Mouse (Mus musculus): Measurements from ENCODE around the gene Gga2. TPM values are rescaled to one million over a fixed set of nuclear protein-coding genes. Genes with fewer than 3 reads are reported as not detected.

Gga2 gene
- polyA plus RNA-seq, 1 experiment from 2014 or later: 50.5 TPM

- Histone ChIP-seq H3K27me3 (ENCODE audit: control insufficient read depth, insufficient read depth, low read depth, low read length) (no peaks in the 10 kb centered on the region), H3K9me3 (replicated peaks; ENCODE audit: control insufficient read depth, low read length, poor library complexity, severe bottlenecking) (no peaks in the 10 kb centered on the region), H3K36me3 (ENCODE audit: control insufficient read depth, insufficient read depth, low read length) (peaks cover 13% of the 10 kb centered on the region), H3K27ac (ENCODE audit: low read length) (no peak overlapping the region), H3K4me3 (ENCODE audit: low read depth, low read length) (no peak overlapping the region), H3K9ac (ENCODE audit: low read depth, low read length) (no peak overlapping the region), H3K4me1 (ENCODE audit: control insufficient read depth, insufficient read depth, low read length) (no peaks in the 10 kb centered on the region), H3K4me2 (ENCODE audit: low read length) (no peak overlapping the region)
- 94% methylated on average over 11 of the region's 11 CpGs for WGBS
- no peak for ATAC-seq
These were observed 65.9 kb downstream of the Gga2 start for GRCm38 (mm10) chr7:121954891-121955669.

DNA sequence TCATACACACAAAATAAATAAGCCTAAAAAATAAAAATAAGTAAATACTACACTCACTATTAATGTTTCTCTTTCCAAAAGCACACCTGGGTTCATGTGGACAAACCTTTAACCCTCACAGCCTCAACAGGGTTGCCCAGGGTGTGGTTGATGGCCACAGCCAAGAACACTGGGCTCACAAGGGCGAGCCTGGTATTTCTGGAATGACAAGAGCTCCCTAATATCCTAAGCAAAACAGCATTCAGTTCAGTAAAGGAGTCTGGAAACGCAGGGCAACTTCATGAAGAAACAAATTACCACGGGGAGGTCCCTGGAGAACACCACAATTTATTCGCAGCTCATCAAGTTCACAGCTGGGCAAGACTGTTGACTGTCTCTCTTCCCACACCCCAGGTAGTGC, 73.5 kb downstream of the Gga2 start:
- ATAC-seq: no peak
- no peak overlapping the region for H3K4me2 ChIP-seq (ENCODE audit: low read length)
- H3K27me3 ChIP-seq (ENCODE audit: control insufficient read depth, insufficient read depth, low read depth, low read length): no peaks in the 10 kb centered on the region
- no peak overlapping the region for H3K27ac ChIP-seq (ENCODE audit: low read length)
- no peaks in the 10 kb centered on the region for H3K9me3 ChIP-seq (replicated peaks; ENCODE audit: control insufficient read depth, low read length, poor library complexity, severe bottlenecking)
- H3K4me3 ChIP-seq (ENCODE audit: low read depth, low read length): no peak overlapping the region
- peaks cover 8% of the 10 kb centered on the region for H3K36me3 ChIP-seq (ENCODE audit: control insufficient read depth, insufficient read depth, low read length)
- no peaks in the 10 kb centered on the region for H3K4me1 ChIP-seq (ENCODE audit: control insufficient read depth, insufficient read depth, low read length)
- WGBS: 73% methylated on average over 4 of the region's 4 CpGs
- no peak overlapping the region for H3K9ac ChIP-seq (ENCODE audit: low read depth, low read length)

DNA sequence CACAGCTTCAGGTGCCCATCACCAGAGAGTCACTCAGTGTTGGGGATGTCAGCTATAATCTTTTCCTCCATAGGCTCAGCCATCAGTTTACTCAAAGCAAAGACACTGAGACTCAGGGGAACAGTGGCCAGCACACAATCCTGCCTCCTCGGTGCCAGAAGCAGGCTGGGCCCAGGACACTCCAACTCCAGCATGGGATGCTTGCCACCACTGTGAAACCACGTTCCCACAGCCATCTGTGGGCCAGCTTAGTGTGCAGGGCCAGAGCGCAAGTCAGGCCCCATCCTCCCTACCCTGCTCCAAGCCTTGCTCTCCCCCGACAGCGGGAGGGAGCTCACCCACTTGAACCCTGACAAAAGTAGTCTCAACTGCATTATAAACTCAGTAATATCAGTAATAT, 74.8 kb downstream of the Gga2 start:
- H3K4me1 ChIP-seq (ENCODE audit: control insufficient read depth, insufficient read depth, low read length): no peaks in the 10 kb centered on the region
- no peak overlapping the region for H3K4me2 ChIP-seq (ENCODE audit: low read length)
- H3K9ac ChIP-seq (ENCODE audit: low read depth, low read length): no peak overlapping the region
- peaks cover 8% of the 10 kb centered on the region for H3K36me3 ChIP-seq (ENCODE audit: control insufficient read depth, insufficient read depth, low read length)
- 87% methylated on average over 5 of the region's 5 CpGs for WGBS
- no peak for ATAC-seq
- H3K27me3 ChIP-seq (ENCODE audit: control insufficient read depth, insufficient read depth, low read depth, low read length): no peaks in the 10 kb centered on the region
- no peak overlapping the region for H3K4me3 ChIP-seq (ENCODE audit: low read depth, low read length)
- H3K27ac ChIP-seq (ENCODE audit: low read length): no peak overlapping the region
- no peaks in the 10 kb centered on the region for H3K9me3 ChIP-seq (replicated peaks; ENCODE audit: control insufficient read depth, low read length, poor library complexity, severe bottlenecking)

DNA sequence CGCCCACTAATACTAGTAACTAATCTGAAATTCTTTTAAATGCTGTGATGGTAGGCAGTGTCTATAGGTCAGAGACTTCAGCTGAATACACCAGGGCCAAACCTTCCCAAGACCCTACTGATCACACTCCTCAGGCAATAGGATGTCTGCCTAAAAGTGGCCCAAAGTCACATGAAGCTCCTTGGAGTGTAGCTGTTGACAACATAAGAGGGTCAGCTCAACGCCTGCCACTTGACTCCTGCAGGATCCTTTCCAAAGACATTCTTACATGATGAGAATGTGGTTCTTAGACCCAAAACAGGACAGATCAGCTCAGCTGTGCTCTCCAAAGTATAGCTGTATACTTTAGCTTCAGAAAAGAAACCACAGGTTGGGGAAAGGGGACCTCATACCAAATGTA, 78.7 kb downstream of the Gga2 start:
- Histone ChIP-seq H3K4me2 (ENCODE audit: low read length) (no peak overlapping the region), H3K27me3 (ENCODE audit: control insufficient read depth, insufficient read depth, low read depth, low read length) (no peaks in the 10 kb centered on the region), H3K9ac (ENCODE audit: low read depth, low read length) (no peak overlapping the region), H3K27ac (ENCODE audit: low read length) (no peak overlapping the region), H3K4me1 (ENCODE audit: control insufficient read depth, insufficient read depth, low read length) (no peaks in the 10 kb centered on the region), H3K36me3 (ENCODE audit: control insufficient read depth, insufficient read depth, low read length) (peaks cover 5% of the 10 kb centered on the region; the same call in 1 of the 2 replicates), H3K9me3 (replicated peaks; ENCODE audit: control insufficient read depth, low read length, poor library complexity, severe bottlenecking) (no peaks in the 10 kb centered on the region), H3K4me3 (ENCODE audit: low read depth, low read length) (no peak overlapping the region)
- ATAC-seq: no peak
- 96% methylated on average over 2 of the region's 2 CpGs for WGBS

- ATAC-seq: no peak
- no peaks in the 10 kb centered on the region for H3K9me3 ChIP-seq (replicated peaks; ENCODE audit: control insufficient read depth, low read length, poor library complexity, severe bottlenecking)
- H3K9ac ChIP-seq (ENCODE audit: low read depth, low read length): no peak overlapping the region
- no peak overlapping the region for H3K4me3 ChIP-seq (ENCODE audit: low read depth, low read length)
- no peaks in the 10 kb centered on the region for H3K4me1 ChIP-seq (ENCODE audit: control insufficient read depth, insufficient read depth, low read length)
- WGBS: 84% methylated on average over 3 of the region's 3 CpGs
- H3K4me2 ChIP-seq (ENCODE audit: low read length): no peak overlapping the region
- no peak overlapping the region for H3K27ac ChIP-seq (ENCODE audit: low read length)
- peaks cover 5% of the 10 kb centered on the region; the same call in 1 of the 2 replicates for H3K36me3 ChIP-seq (ENCODE audit: control insufficient read depth, insufficient read depth, low read length)
- no peaks in the 10 kb centered on the region for H3K27me3 ChIP-seq (ENCODE audit: control insufficient read depth, insufficient read depth, low read depth, low read length)
These were observed 79.4 kb downstream of the Gga2 start for GRCm38 (mm10) chr7:121941640-121942039.

DNA sequence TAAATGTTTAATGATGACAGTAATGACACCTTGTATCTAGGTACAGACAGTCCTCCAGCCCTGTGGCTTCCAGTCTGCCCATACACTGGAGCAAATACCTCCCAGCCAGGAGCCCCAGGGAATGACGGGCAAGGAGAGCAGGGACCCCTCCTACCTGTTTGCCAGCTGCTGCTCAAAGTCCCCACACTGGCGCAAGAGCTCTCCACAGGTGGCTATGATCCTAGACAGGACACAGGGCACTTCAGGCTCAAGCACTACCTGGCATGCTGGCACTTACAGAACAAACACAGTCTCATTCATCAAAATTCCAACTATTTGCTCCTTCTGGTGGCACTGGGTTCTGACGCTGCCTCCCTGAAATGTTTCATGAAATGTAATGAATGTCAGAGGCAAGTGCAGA, 80.0 kb downstream of the Gga2 start:
- 82% methylated on average over 3 of the region's 3 CpGs for WGBS
- ATAC-seq: no peak
- peaks cover 5% of the 10 kb centered on the region; the same call in 1 of the 2 replicates for H3K36me3 ChIP-seq (ENCODE audit: control insufficient read depth, insufficient read depth, low read length)

DNA sequence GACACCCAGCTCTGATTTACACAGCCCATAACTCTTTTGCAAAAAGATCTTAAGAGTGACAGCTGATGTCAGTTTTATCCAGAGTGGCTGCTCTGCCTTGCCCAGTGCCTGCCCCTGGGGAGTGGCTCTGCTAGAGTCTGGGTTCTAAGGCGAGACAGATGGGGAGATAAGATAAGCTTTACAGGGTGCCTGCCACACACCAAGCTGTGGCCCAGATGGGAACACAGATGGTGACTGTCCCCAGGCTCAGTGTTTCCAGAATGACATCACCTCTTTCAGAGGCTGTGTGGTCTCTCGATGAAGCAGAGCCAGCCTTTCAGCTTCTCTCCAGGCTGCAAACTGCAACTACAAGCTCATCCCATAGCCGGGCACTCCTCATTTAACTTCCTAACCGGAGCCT, 81.3 kb downstream of the Gga2 start:
- WGBS: 34% methylated on average over 4 of the region's 4 CpGs
- ATAC-seq: no peak; the same call in 1 of the 2 replicates
- H3K9me3 ChIP-seq (replicated peaks; ENCODE audit: control insufficient read depth, low read length, poor library complexity, severe bottlenecking): no peaks in the 10 kb centered on the region
- no peak overlapping the region for H3K4me2 ChIP-seq (ENCODE audit: low read length)
- H3K4me3 ChIP-seq (ENCODE audit: low read depth, low read length): no peak overlapping the region
- peaks cover 9% of the 10 kb centered on the region; the same call in 1 of the 2 replicates for H3K36me3 ChIP-seq (ENCODE audit: control insufficient read depth, insufficient read depth, low read length)
- no peak overlapping the region for H3K27ac ChIP-seq (ENCODE audit: low read length)
- H3K4me1 ChIP-seq (ENCODE audit: control insufficient read depth, insufficient read depth, low read length): no peaks in the 10 kb centered on the region
- H3K9ac ChIP-seq (ENCODE audit: low read depth, low read length): no peak overlapping the region
- H3K27me3 ChIP-seq (ENCODE audit: control insufficient read depth, insufficient read depth, low read depth, low read length): no peaks in the 10 kb centered on the region

More for the DNA sequence above, 80.0 kb downstream of the Gga2 start:
- no peaks in the 10 kb centered on the region for H3K9me3 ChIP-seq (replicated peaks; ENCODE audit: control insufficient read depth, low read length, poor library complexity, severe bottlenecking)
- no peaks in the 10 kb centered on the region for H3K27me3 ChIP-seq (ENCODE audit: control insufficient read depth, insufficient read depth, low read depth, low read length)
- no peak overlapping the region for H3K27ac ChIP-seq (ENCODE audit: low read length)
- H3K4me1 ChIP-seq (ENCODE audit: control insufficient read depth, insufficient read depth, low read length): no peaks in the 10 kb centered on the region
- H3K4me3 ChIP-seq (ENCODE audit: low read depth, low read length): no peak overlapping the region
- no peak overlapping the region for H3K9ac ChIP-seq (ENCODE audit: low read depth, low read length)
- H3K4me2 ChIP-seq (ENCODE audit: low read length): no peak overlapping the region

- peaks cover 9% of the 10 kb centered on the region; the same call in 1 of the 2 replicates for H3K36me3 ChIP-seq (ENCODE audit: control insufficient read depth, insufficient read depth, low read length)
- no peaks in the 10 kb centered on the region for H3K4me1 ChIP-seq (ENCODE audit: control insufficient read depth, insufficient read depth, low read length)
- H3K4me3 ChIP-seq (ENCODE audit: low read depth, low read length): no peak overlapping the region
- H3K27ac ChIP-seq (ENCODE audit: low read length): no peak overlapping the region
- no peak overlapping the region for H3K4me2 ChIP-seq (ENCODE audit: low read length)
- H3K27me3 ChIP-seq (ENCODE audit: control insufficient read depth, insufficient read depth, low read depth, low read length): no peaks in the 10 kb centered on the region
- WGBS: 48% methylated on average over 6 of the region's 6 CpGs
- H3K9me3 ChIP-seq (replicated peaks; ENCODE audit: control insufficient read depth, low read length, poor library complexity, severe bottlenecking): no peaks in the 10 kb centered on the region
- no peak for ATAC-seq
- H3K9ac ChIP-seq (ENCODE audit: low read depth, low read length): no peak overlapping the region
These were observed 81.8 kb downstream of the Gga2 start for GRCm38 (mm10) chr7:121939244-121939643.

DNA sequence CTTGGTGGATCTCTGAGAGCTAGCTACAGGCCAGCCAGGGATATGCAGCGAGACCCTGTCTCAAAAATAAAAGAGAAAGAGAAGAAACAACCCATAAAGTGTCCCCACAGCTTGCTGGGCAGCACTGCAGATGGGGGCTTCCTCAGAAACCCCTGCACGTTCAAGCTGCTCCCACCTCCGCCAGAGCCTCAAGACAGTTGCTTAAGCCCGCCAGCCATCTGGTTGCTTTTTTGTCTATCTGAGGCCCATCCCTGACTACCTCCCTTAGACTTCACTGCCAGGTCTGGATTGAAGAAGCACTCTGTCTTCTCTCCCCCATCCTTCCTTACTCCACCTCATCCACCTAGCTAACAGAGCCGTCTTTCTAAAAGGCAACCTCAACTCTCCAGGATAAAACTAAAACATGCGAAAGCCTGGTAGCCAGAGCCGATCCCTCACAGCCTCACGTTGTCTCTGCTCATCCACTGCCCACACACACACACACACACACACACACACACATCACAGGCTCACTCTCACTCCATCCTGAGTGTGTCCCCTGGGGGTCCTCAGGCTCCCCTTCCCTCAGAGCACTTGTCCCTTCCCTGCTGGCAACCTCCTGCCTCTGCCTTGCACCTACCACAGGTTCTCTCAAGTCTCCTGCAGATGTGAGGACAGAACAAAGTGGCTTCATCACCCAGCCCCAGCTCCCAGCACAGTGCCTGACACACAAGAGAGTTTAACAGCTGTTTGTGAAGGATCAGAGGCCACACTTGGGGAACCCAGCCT, 82.7 kb downstream of the Gga2 start:
- Histone ChIP-seq H3K27me3 (ENCODE audit: control insufficient read depth, insufficient read depth, low read depth, low read length) (no peaks in the 10 kb centered on the region), H3K4me1 (ENCODE audit: control insufficient read depth, insufficient read depth, low read length) (no peaks in the 10 kb centered on the region), H3K4me2 (ENCODE audit: low read length) (no peak overlapping the region), H3K9me3 (replicated peaks; ENCODE audit: control insufficient read depth, low read length, poor library complexity, severe bottlenecking) (no peaks in the 10 kb centered on the region), H3K27ac (ENCODE audit: low read length) (no peak overlapping the region), H3K36me3 (ENCODE audit: control insufficient read depth, insufficient read depth, low read length) (peaks cover 9% of the 10 kb centered on the region; the same call in 1 of the 2 replicates), H3K9ac (ENCODE audit: low read depth, low read length) (no peak overlapping the region), H3K4me3 (ENCODE audit: low read depth, low read length) (no peak overlapping the region)
- ATAC-seq: no peak
- WGBS: 73% methylated on average over 8 of the region's 8 CpGs
